Mouse (Mus musculus): ENCODE data around the gene Cd4. TPM values are rescaled to one million over a fixed set of nuclear protein-coding genes. Genes with fewer than 3 reads are reported as not detected.
"Not testable (repeated sequence)": the region's sequence is repeated elsewhere in the genome, so short reads cannot be mapped to it uniquely, and the experiment has no call there.

Gene Cd4
- total and polyA plus RNA-seq, 3 experiments, result 0.26 to 1.6 (median 0.34) TPM

- TF ChIP-seq NRF1 (IDR thresholded peaks at IDR 0.05; ENCODE audit: low read depth, low read length) (no peak), ZNF384 (IDR thresholded peaks at IDR 0.05; ENCODE audit: low read depth, low read length) (peak; percentile 89), PAX5 (IDR thresholded peaks at IDR 0.05; ENCODE audit: low read length) (no peak), EP300 (IDR thresholded peaks at IDR 0.05; ENCODE audit: low read length) (peak; percentile 49; the same call in 1 of the 2 replicates), CHD1 (IDR thresholded peaks at IDR 0.05; ENCODE audit: low read depth, low read length) (0 out of 2 replicates have a peak, but pooled peaks have one; percentile 27), MAZ (IDR thresholded peaks at IDR 0.05; ENCODE audit: low read depth, low read length) (peak; percentile 39; the same call in 1 of the 2 replicates), ETS1 (conservative IDR thresholded peaks at IDR 0.05; ENCODE audit: low read depth, low read length) (0 out of 2 replicates have a peak, but pooled peaks have one; percentile 6), CTCF (conservative IDR thresholded peaks at IDR 0.05 in 1 of 2, IDR thresholded peaks at IDR 0.05 in 1 of 2; ENCODE audit: low read depth in 2 of 2, low read length in 2 of 2) (peak in 1 of 2 experiments; percentile 44; a peak in 2 of 4 replicates)
These were observed 12.2 kb upstream of the Cd4 start (continued) for GRCm38 (mm10) chr6:124900056-124900800.

- Histone ChIP-seq H3K36me3 (replicated peaks in 1 of 2; ENCODE audit: control insufficient read depth in 1 of 2, insufficient read depth in 1 of 2, low read length in 1 of 2) (no peaks in the 10 kb centered on the region), H3K27ac (ENCODE audit: insufficient read depth, low read depth) (no peak overlapping the region), H3K9ac (ENCODE audit: insufficient read depth, low read depth) (no peak overlapping the region), H3K79me2 (replicated peaks; ENCODE audit: control insufficient read depth, extremely low read depth, insufficient read depth, poor library complexity, severe bottlenecking) (no peaks in the 10 kb centered on the region), H3K4me2 (ENCODE audit: insufficient read depth, low read depth, poor library complexity, severe bottlenecking) (no peak overlapping the region), H3K4me3 (replicated peaks in 1 of 3; ENCODE audit: low read depth in 2 of 3, low read length in 2 of 3, poor library complexity in 1 of 3) (no peak overlapping the region), H3K4me1 (ENCODE audit: control insufficient read depth in 1 of 2, insufficient read depth in 2 of 2) (peaks cover 26 to 86% of the 10 kb centered on the region in 2 experiments), H3K27me3 (replicated peaks) (no peaks in the 10 kb centered on the region), H3K9me3 (replicated peaks; ENCODE audit: low read length) (no peaks in the 10 kb centered on the region)
- DNase-seq (ENCODE audit: extremely low read depth), result peak; percentile 60
- dilution Hi-C loops (cut with MboI; ENCODE audit: extremely low pct_ligation_motif_present, extremely low pct_unique_long_range_greater_than_20kb, low sequenced_read_pairs) (no loop called here), in situ Hi-C loops (cut with MboI; ENCODE audit: low pct_ligation_motif_present, low pct_unique_long_range_greater_than_20kb, low sequenced_read_pairs) (no loop called here)
- TF ChIP-seq GABPA (IDR thresholded peaks at IDR 0.05; ENCODE audit: insufficient replicate concordance, low read depth, low read length) (no peak), ELF1 (IDR thresholded peaks at IDR 0.05; ENCODE audit: low read depth, low read length) (no peak), BHLHE40 (IDR thresholded peaks at IDR 0.05; ENCODE audit: low read depth, low read length) (peak; percentile 72), ZKSCAN1 (IDR thresholded peaks at IDR 0.05; ENCODE audit: borderline replicate concordance, low read depth, low read length) (no peak), CHD1 (IDR thresholded peaks at IDR 0.05; ENCODE audit: low read depth, low read length) (no peak), MAX (IDR thresholded peaks at IDR 0.05; ENCODE audit: low read length) (0 out of 2 replicates have a peak, but pooled peaks have one; percentile 22), ETS1 (conservative IDR thresholded peaks at IDR 0.05; ENCODE audit: low read depth, low read length) (peak; percentile 40; the same call in 1 of the 2 replicates), TCF12 (IDR thresholded peaks at IDR 0.05; ENCODE audit: low read depth, low read length) (no peak), EP300 (IDR thresholded peaks at IDR 0.05; ENCODE audit: low read length) (peak; percentile 64), ZNF384 (IDR thresholded peaks at IDR 0.05; ENCODE audit: low read depth, low read length) (peak; percentile 80)
These were observed 10.3 kb upstream of the Cd4 start for GRCm38 (mm10) chr6:124898359-124898758.

- H3K79me2 ChIP-seq (replicated peaks; ENCODE audit: control insufficient read depth, extremely low read depth, insufficient read depth, poor library complexity, severe bottlenecking); H3K4me2 ChIP-seq (ENCODE audit: insufficient read depth, low read depth, poor library complexity, severe bottlenecking); dilution Hi-C loops (cut with MboI; ENCODE audit: extremely low pct_ligation_motif_present, extremely low pct_unique_long_range_greater_than_20kb, low sequenced_read_pairs); H3K4me3 ChIP-seq (replicated peaks in 1 of 3; ENCODE audit: low read depth in 2 of 3, low read length in 2 of 3, poor library complexity in 1 of 3); H3K27me3 ChIP-seq (replicated peaks); H3K9me3 ChIP-seq (replicated peaks; ENCODE audit: low read length); H3K36me3 ChIP-seq (replicated peaks in 1 of 2; ENCODE audit: control insufficient read depth in 1 of 2, insufficient read depth in 1 of 2, low read length in 1 of 2); in situ Hi-C loops (cut with MboI; ENCODE audit: low pct_ligation_motif_present, low pct_unique_long_range_greater_than_20kb, low sequenced_read_pairs): not testable (repeated sequence)
- peak; percentile 97 for TF ChIP-seq MEF2A (IDR thresholded peaks at IDR 0.05; ENCODE audit: borderline replicate concordance, low read depth, low read length)
- peak; percentile 81 for TF ChIP-seq ELF1 (IDR thresholded peaks at IDR 0.05; ENCODE audit: low read depth, low read length)
- peak; percentile 49; the same call in 1 of the 2 replicates for TF ChIP-seq ETS1 (conservative IDR thresholded peaks at IDR 0.05; ENCODE audit: low read depth, low read length)
- TF ChIP-seq TCF12 (IDR thresholded peaks at IDR 0.05; ENCODE audit: low read depth, low read length), result 0 out of 2 replicates have a peak, but pooled peaks have one; percentile 32
- peak; percentile 30; the same call in 1 of the 2 replicates for TF ChIP-seq JUN (IDR thresholded peaks at IDR 0.05; ENCODE audit: insufficient read depth, low read depth, low read length)
- TF ChIP-seq IRF4 (IDR thresholded peaks at IDR 0.05; ENCODE audit: low read depth, low read length), result peak; percentile 72
- TF ChIP-seq JUND (conservative IDR thresholded peaks at IDR 0.05; ENCODE audit: low read depth, low read length), result peak; percentile 41; the same call in 1 of the 2 replicates
- TF ChIP-seq EP300 (IDR thresholded peaks at IDR 0.05; ENCODE audit: low read length), result peak; percentile 70
- Histone ChIP-seq H3K9ac (ENCODE audit: insufficient read depth, low read depth) (0 out of 2 replicates have a peak overlapping the region, but pooled peaks have one; percentile 36), H3K27ac (ENCODE audit: insufficient read depth, low read depth) (peak overlapping the region; percentile 70), H3K4me1 (ENCODE audit: control insufficient read depth in 1 of 2, insufficient read depth in 2 of 2) (peaks cover 8 to 70% of the 10 kb centered on the region in 2 experiments)
- DNase-seq (ENCODE audit: extremely low read depth), result peak; percentile 74
These were observed 6.1 kb upstream of the Cd4 start for GRCm38 (mm10) chr6:124894113-124894512.
